Mouse (Mus musculus): ENCODE measurements around the gene Trim47. TPM values are rescaled to one million over a fixed set of nuclear protein-coding genes. Genes with fewer than 3 reads are reported as not detected.
A peak's percentile ranks its signal among the peaks of the same experiment; 100 is the strongest.
"Not testable (repeated sequence)": the region's sequence is repeated elsewhere in the genome, so short reads cannot be mapped to it uniquely, and the experiment has no call there.

Gene Trim47
- polyA plus RNA-seq, 1 experiment: 5.3 TPM

GRCm38 (mm10) chr11:116093771-116094565, 33.0 kb downstream of the Trim47 start:
- no peak for DNase-seq (ENCODE audit: low read depth)

GRCm38 (mm10) chr11:116092959-116093358, 34.1 kb downstream of the Trim47 start:
- not testable (repeated sequence) for DNase-seq (ENCODE audit: low read depth)

More at GRCm38 (mm10) chr11:116093771-116094565, 33.0 kb downstream of the Trim47 start:
- no peak for TF ChIP-seq CTCF (IDR thresholded peaks at IDR 0.05; ENCODE audit: borderline replicate concordance, extremely low read depth, insufficient read depth, insufficient read length)
- TF ChIP-seq POLR2A (IDR thresholded peaks at IDR 0.05; ENCODE audit: borderline replicate concordance, extremely low read depth, insufficient read depth, insufficient read length, poor library complexity, severe bottlenecking): no peak

- TF ChIP-seq POLR2A (IDR thresholded peaks at IDR 0.05; ENCODE audit: borderline replicate concordance, extremely low read depth, insufficient read depth, insufficient read length, poor library complexity, severe bottlenecking): no peak
- TF ChIP-seq CTCF (IDR thresholded peaks at IDR 0.05; ENCODE audit: borderline replicate concordance, extremely low read depth, insufficient read depth, insufficient read length): no peak
Measured at GRCm38 (mm10) chr11:116091591-116091990, 35.4 kb downstream of the Trim47 start.

GRCm38 (mm10) chr11:116089545-116089944, 37.5 kb downstream of the Trim47 start:
- TF ChIP-seq POLR2A (IDR thresholded peaks at IDR 0.05; ENCODE audit: borderline replicate concordance, extremely low read depth, insufficient read depth, insufficient read length, poor library complexity, severe bottlenecking) (no peak), CTCF (IDR thresholded peaks at IDR 0.05; ENCODE audit: borderline replicate concordance, extremely low read depth, insufficient read depth, insufficient read length) (no peak)
- no peak for DNase-seq (ENCODE audit: low read depth)

More at GRCm38 (mm10) chr11:116091591-116091990, 35.4 kb downstream of the Trim47 start:
- DNase-seq (ENCODE audit: low read depth): no peak

GRCm38 (mm10) chr11:116088741-116089394, 38.1 kb downstream of the Trim47 start:
- TF ChIP-seq CTCF (IDR thresholded peaks at IDR 0.05; ENCODE audit: borderline replicate concordance, extremely low read depth, insufficient read depth, insufficient read length) (no peak), POLR2A (IDR thresholded peaks at IDR 0.05; ENCODE audit: borderline replicate concordance, extremely low read depth, insufficient read depth, insufficient read length, poor library complexity, severe bottlenecking) (no peak)
- DNase-seq (ENCODE audit: low read depth): no peak

GRCm38 (mm10) chr11:116088188-116088587, 38.8 kb downstream of the Trim47 start:
- TF ChIP-seq CTCF (IDR thresholded peaks at IDR 0.05; ENCODE audit: borderline replicate concordance, extremely low read depth, insufficient read depth, insufficient read length) (no peak), POLR2A (IDR thresholded peaks at IDR 0.05; ENCODE audit: borderline replicate concordance, extremely low read depth, insufficient read depth, insufficient read length, poor library complexity, severe bottlenecking) (no peak)
- DNase-seq (ENCODE audit: low read depth): no peak

GRCm38 (mm10) chr11:116087194-116088130, 39.5 kb downstream of the Trim47 start:
- DNase-seq (ENCODE audit: low read depth): peak; percentile 91
- TF ChIP-seq POLR2A (IDR thresholded peaks at IDR 0.05; ENCODE audit: borderline replicate concordance, extremely low read depth, insufficient read depth, insufficient read length, poor library complexity, severe bottlenecking): 0 out of 2 replicates have a peak, but pooled peaks have one; percentile 36
- peak; percentile 91 for TF ChIP-seq CTCF (IDR thresholded peaks at IDR 0.05; ENCODE audit: borderline replicate concordance, extremely low read depth, insufficient read depth, insufficient read length)

- peak; percentile 100 for DNase-seq (ENCODE audit: low read depth)
Measured at GRCm38 (mm10) chr11:116086258-116087193, 40.5 kb downstream of the Trim47 start, which contains the start of gene Wbp2. Gene Wbp2 (minus strand): TSS chr11:116086995.

GRCm38 (mm10) chr11:116084166-116084565, 42.8 kb downstream of the Trim47 start:
- TF ChIP-seq POLR2A (IDR thresholded peaks at IDR 0.05; ENCODE audit: borderline replicate concordance, extremely low read depth, insufficient read depth, insufficient read length, poor library complexity, severe bottlenecking) (no peak), CTCF (IDR thresholded peaks at IDR 0.05; ENCODE audit: borderline replicate concordance, extremely low read depth, insufficient read depth, insufficient read length) (no peak)
- no peak for DNase-seq (ENCODE audit: low read depth)

More at GRCm38 (mm10) chr11:116086258-116087193, 40.5 kb downstream of the Trim47 start, which contains the start of gene Wbp2:
- TF ChIP-seq POLR2A (IDR thresholded peaks at IDR 0.05; ENCODE audit: borderline replicate concordance, extremely low read depth, insufficient read depth, insufficient read length, poor library complexity, severe bottlenecking) (peak; percentile 49; the same call in 1 of the 2 replicates), CTCF (IDR thresholded peaks at IDR 0.05; ENCODE audit: borderline replicate concordance, extremely low read depth, insufficient read depth, insufficient read length) (no peak; the same call in 1 of the 2 replicates)

- TF ChIP-seq POLR2A (IDR thresholded peaks at IDR 0.05; ENCODE audit: borderline replicate concordance, extremely low read depth, insufficient read depth, insufficient read length, poor library complexity, severe bottlenecking) (no peak), CTCF (IDR thresholded peaks at IDR 0.05; ENCODE audit: borderline replicate concordance, extremely low read depth, insufficient read depth, insufficient read length) (no peak)
- no peak for DNase-seq (ENCODE audit: low read depth)
Measured at GRCm38 (mm10) chr11:116083096-116083672, 43.8 kb downstream of the Trim47 start.
